Mouse (Mus musculus): ENCODE results near the gene Sept1.

Gene Sept1

GRCm38 (mm10) chr7:127232622-127233367 lies at the start of gene Sept1, which contains the start of gene Zfp553:
Sept1 (minus strand) TSS chr7:127233130.
Zfp553 (plus strand) TSS chr7:127233061.
- DNase-seq (ENCODE audit: low spot score in 2 of 2), result peak; percentile 88 to 89

DNA sequence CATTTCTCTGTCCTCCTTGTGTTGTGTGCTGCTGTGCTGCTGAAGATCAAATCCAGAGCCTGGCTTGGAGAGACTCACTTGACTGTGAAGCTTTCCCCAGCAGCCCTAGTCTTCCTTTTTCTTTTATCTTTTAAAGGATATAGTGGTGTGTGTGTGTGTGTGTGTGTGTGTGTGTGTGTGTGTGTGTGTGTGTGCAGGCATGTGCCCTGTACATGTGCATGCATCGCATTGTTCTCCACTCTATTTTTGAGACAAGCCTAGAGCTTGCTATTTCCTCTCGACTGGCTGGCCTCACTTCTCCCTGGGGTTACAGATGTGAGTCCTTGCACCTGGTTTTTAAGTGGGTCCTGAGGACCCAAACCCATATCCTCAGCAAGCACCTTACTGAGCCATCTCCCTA lies 49.3 kb upstream of the Sept1 start:
- DNase-seq (ENCODE audit: low spot score in 2 of 2), result no peak

GRCm38 (mm10) chr7:127281114-127281513 lies 48.2 kb upstream of the Sept1 start:
- no peak for DNase-seq (ENCODE audit: low spot score in 2 of 2)

- no peak for DNase-seq (ENCODE audit: low spot score in 2 of 2)
Measured at GRCm38 (mm10) chr7:127280092-127280491, 47.2 kb upstream of the Sept1 start.

- peak in 1 of 2 experiments; percentile 49 for DNase-seq (ENCODE audit: low spot score in 2 of 2)
Measured at GRCm38 (mm10) chr7:127278311-127278710, 45.4 kb upstream of the Sept1 start.

- DNase-seq (ENCODE audit: low spot score in 2 of 2), result no peak
Measured at GRCm38 (mm10) chr7:127276519-127276961, 43.6 kb upstream of the Sept1 start.

DNA sequence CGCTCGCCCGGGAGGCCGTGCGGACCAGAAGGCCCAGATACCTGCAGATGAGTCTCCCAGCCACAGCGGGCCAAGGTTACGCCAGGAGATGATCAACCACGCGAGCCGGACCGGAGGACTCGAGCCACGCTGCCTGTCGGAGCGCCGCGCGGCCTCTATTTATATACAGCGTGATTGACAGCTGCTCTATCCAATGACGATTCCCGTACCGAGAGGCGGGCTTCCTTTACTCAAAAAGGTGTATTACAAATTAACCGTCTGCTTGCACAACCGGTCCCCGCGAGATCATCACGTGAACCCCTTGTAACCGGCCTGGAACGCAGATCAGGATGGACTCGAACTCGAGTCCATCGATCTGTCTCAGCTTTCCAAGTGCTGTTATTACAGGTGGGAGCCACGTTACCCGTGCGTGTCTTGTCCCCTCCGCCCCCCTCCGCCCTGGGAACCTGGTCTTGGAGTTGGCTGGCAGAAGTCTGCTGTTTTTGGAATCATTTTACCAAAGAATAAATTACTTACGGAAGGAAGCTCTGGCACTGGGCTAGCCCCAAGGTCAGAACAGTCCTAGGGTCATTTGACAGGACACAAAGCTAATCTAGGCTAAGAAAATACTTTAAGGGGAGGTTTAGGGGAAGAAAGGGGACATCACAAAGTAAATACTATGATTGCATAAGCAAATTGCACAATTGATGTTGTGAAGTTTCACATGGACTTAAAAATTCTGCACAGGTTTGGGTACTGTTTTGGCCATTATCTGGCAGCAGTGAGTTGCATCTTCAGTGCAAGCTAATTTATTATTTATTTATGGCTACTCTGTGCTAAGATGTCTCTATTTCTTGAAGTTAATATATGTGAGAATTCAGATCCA lies 41.2 kb upstream of the Sept1 start, which contains the start of gene Sephs2:
TSS of gene Sephs2 (minus strand) at position 131 of the 865 bp plus-strand sequence.
- DNase-seq (ENCODE audit: low spot score in 2 of 2), result peak; percentile 96

GRCm38 (mm10) chr7:127273118-127273923 lies 40.4 kb upstream of the Sept1 start:
- peak in 1 of 2 experiments; percentile 51 for DNase-seq (ENCODE audit: low spot score in 2 of 2)

DNA sequence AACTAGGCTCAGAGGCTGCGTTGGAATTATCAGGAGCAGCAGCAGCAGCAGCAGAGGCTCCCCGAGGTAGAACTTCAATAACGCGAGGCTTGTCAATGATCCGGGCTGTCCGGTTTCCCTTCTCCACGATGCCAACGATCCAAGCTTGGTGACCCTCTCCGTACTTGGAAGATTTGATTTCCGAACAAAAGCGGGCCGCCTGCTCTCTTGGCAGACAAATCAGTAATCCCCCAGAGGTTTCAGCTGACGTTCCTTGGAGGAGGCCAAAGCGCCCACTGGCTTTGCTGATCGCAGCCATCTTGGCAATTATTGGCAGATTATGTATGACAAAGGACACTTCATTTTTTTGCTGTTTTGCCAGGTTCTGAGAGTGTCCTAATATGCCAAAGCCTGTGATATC lies 39.6 kb upstream of the Sept1 start:
- DNase-seq (ENCODE audit: low spot score in 2 of 2), result no peak

- no peak for DNase-seq (ENCODE audit: low spot score in 2 of 2)
Measured at GRCm38 (mm10) chr7:127271093-127271492, 38.2 kb upstream of the Sept1 start.

GRCm38 (mm10) chr7:127270666-127271065 lies 37.7 kb upstream of the Sept1 start:
- no peak for DNase-seq (ENCODE audit: low spot score in 2 of 2)

- DNase-seq (ENCODE audit: low spot score in 2 of 2), result no peak
Measured at GRCm38 (mm10) chr7:127270256-127270655, 37.3 kb upstream of the Sept1 start.

GRCm38 (mm10) chr7:127263526-127263925 lies 30.6 kb upstream of the Sept1 start:
- DNase-seq (ENCODE audit: low spot score in 2 of 2), result no peak

DNA sequence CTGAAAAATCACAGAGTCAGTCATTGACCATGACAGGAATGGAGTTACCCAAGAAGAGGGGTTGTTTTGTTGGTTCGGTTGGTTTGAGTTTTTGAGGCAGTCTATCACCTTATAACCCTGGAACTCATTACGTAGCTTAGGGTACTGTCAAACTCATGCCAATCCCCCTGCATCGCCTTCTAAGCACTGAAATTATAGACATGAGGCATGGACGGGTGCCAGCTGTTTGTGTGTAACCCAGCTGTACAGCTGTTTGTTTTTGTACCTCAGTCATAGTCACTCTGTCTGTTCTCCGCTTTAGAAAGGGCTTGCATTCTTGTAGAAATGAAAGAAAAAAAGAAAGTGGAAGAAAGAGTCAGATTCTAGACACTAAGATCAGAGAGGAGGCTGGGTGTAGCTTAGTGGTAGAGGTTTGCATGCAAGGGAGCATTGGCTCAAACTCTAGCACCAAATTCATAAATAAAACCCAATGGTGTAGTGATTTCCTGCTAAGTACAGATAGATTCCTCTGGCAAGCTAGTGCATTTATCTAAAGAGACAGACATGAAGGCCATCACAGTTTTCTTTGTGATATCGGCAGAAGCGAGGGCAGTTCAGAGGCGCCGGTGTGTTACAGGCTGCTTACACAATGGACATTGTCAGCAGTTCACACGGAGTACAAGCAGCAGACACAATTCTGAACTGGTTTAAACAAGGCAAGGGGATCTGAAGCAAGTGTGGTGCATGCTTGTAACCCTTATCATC lies 29.5 kb upstream of the Sept1 start:
- DNase-seq (ENCODE audit: low spot score in 2 of 2), result no peak

GRCm38 (mm10) chr7:127260309-127261111 lies 27.6 kb upstream of the Sept1 start, which contains the start of gene Dctpp1:
Dctpp1 (minus strand) TSS chr7:127260709.
- DNase-seq (ENCODE audit: low spot score in 2 of 2), result peak; percentile 99

DNA sequence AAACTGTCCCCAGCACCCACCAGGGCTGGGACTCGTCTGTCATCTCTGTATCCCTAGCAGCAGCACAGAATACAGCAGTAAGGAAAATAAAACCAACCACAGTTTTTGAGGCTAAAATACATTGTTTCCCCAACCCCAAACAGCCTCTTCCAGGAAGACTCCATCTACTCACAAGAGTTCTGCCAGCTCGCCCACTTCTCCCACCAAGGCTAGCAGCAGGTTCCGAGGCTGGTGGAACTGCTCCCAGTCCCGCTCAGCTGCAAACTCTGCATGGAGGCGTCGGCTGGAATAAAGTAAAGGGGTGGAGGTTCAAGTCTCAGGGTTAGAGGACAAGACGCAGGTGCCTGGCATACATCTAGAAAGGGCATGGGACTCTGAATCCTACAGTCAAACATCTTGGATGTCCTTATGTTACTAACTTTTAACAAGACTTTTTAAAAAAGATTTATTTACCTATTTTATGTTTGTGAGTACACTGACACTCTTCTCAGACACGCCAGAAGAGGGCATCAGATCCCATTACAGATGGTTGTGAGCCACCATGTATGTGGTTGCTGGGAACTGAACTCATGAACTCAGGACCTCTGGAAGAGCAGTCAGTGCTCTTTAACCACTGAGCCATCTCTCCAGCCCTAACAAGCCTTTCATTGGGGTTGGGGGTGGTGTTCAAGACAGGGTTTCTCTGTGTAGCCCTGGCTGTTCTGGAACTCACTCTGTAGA lies 26.4 kb upstream of the Sept1 start:
- no peak for DNase-seq (ENCODE audit: low spot score in 2 of 2)

DNA sequence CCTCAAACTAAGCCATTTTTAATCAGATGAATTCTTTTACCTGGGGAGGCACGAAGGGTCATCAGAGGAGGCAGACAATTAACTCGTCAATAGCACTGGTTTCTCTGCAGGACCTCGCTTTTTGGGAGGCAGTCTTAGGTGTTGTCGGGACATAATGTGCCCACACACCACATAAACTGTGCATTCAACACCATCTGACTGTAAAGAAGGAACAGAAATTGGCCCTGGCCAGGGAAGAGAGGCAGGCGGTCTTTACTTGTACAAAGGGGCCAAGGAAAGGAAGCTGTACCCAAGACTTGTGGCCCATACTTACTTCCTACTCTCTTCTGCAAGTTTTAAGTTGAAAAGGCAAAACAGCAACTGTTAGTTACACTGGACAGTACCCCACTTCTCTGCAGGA lies 23.6 kb upstream of the Sept1 start:
- DNase-seq (ENCODE audit: low spot score in 2 of 2), result peak in 1 of 2 experiments; percentile 47

DNA sequence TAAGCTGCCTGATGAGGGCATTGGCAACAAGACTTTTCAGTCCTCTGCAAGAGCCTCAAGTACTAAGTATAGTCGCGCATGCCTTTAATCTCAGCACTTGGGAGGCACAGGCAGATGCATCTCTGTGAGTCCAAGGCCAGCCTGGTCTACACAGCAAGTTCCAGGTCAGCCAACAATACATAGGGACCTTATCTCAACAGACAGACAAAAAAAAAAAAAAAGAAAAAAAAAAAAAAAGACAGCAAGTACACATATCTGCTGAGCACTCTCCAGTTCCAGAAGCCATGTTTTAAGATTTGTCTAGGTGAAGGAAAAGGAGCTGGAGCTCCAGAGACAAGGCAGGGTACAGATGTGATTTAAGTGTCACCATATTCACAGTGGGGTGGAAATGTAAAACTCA lies 23.0 kb upstream of the Sept1 start:
- no peak for DNase-seq (ENCODE audit: low spot score in 2 of 2)

DNA sequence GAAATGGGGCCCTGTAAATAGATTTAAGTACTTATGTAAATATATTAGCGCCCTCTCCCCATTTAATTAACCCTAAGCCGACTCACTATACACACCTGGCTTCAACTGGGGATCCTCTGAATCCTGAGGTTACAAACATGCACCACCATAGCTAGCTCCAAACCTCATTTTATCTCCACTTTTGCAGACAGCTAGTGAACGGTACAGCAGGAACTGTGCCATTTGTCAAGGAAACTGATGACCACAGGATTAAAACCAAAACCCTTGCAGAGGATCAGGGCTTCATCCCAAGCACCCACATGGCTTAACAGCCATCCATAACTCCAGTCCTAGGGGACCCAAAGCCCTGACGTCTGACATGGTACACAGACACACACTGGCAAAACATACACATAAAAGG lies 22.1 kb upstream of the Sept1 start:
- no peak for DNase-seq (ENCODE audit: low spot score in 2 of 2)
